Mouse (Mus musculus) lung, postnatal 0 days (tissue): Measurements from ENCODE around the gene Exosc5. TPM values are rescaled to one million over a fixed set of nuclear protein-coding genes. Genes with fewer than 3 reads are reported as not detected.

Experiments
- ATAC-seq: fragments of 200-750 bp; cut with Nextera tagmentation; 2 replicates; pipeline ENCODE4 v1.8.0; 2017; ENCODE audit warnings: moderate library complexity
- DNase-seq: peaks from one replicate; pipeline ENCODE4 v3.0.0-alpha.2; 2016; ENCODE audit warnings: low spot score
- H3K27ac ChIP-seq: fragments of 300-500 bp; sonication (generic); 2 replicates; pipeline ENCODE4 v1.5.1; 2014; ENCODE audit warnings: antibody characterized with exemption, mild to moderate bottlenecking, low read length, mixed read lengths
- H3K27me3 ChIP-seq: fragments of 300-500 bp; sonication (generic); replicated peaks from 2 replicates; pipeline ENCODE4 v1.6.1; 2014; ENCODE audit warnings: low read length, mixed read lengths; ENCODE audit not compliant: insufficient read depth
- H3K36me3 ChIP-seq: fragments of 300-500 bp; sonication (generic); 2 replicates; pipeline ENCODE4 v1.6.1; 2014; ENCODE audit warnings: low read length, mixed read lengths; ENCODE audit not compliant: insufficient read depth
- H3K4me1 ChIP-seq: fragments of 300-500 bp; sonication (generic); 2 replicates; pipeline ENCODE4 v1.6.1; 2014; ENCODE audit warnings: antibody characterized with exemption, low read depth, low read length, mixed read lengths; ENCODE audit not compliant: insufficient read depth
- H3K4me2 ChIP-seq: fragments of 300-500 bp; sonication (generic); replicated peaks from 2 replicates; pipeline ENCODE4 v1.6.1; 2014; ENCODE audit warnings: low read depth, mild to moderate bottlenecking, low read length, moderate library complexity, mixed read lengths
- H3K4me3 ChIP-seq: fragments of 300-500 bp; sonication (generic); 2 replicates; pipeline ENCODE4 v1.5.1; 2014; ENCODE audit warnings: low read depth, low read length
- H3K9ac ChIP-seq: fragments of 300-500 bp; sonication (generic); replicated peaks from 2 replicates; pipeline ENCODE4 v1.6.1; 2014; ENCODE audit warnings: low read depth, mild to moderate bottlenecking
- H3K9me3 ChIP-seq: fragments of 300-500 bp; sonication (generic); 2 replicates; pipeline ENCODE4 v1.6.1; 2016; ENCODE audit warnings: low read length, mixed read lengths
- CTCF ChIP-seq: IDR thresholded peaks from 2 replicates; pipeline ENCODE4 v1.5.1; 2016; ENCODE audit warnings: antibody characterized with exemption, mild to moderate bottlenecking
- EP300 ChIP-seq: IDR thresholded peaks from 2 replicates; pipeline ENCODE4 v1.6.1; 2016; ENCODE audit warnings: antibody characterized with exemption, mild to moderate bottlenecking, control low read depth
- WGBS: fragments of 180-500 bp; shearing (Covaris S2); extraction: QIAGEN DNeasy Blood & Tissue Kit; methylation state at CpG from one replicate; pipeline ENCODE4 v1.1.7; 2014; 5-methylcytosine and 5-hydroxymethylcytosine counted together
- polyA plus RNA-seq: library from polyadenylated mRNA; unstranded; fragments of >200 nt; fragmentation: Nextera tagmentation; extraction: Ambion mirVana; gene quantifications from 2 replicates; pipeline ENCODE4 v1.2.1, GENCODE M21; 2015

Exosc5 gene
- polyA plus RNA-seq, 1 experiment from 2014 or later: 49.7 TPM

DNA sequence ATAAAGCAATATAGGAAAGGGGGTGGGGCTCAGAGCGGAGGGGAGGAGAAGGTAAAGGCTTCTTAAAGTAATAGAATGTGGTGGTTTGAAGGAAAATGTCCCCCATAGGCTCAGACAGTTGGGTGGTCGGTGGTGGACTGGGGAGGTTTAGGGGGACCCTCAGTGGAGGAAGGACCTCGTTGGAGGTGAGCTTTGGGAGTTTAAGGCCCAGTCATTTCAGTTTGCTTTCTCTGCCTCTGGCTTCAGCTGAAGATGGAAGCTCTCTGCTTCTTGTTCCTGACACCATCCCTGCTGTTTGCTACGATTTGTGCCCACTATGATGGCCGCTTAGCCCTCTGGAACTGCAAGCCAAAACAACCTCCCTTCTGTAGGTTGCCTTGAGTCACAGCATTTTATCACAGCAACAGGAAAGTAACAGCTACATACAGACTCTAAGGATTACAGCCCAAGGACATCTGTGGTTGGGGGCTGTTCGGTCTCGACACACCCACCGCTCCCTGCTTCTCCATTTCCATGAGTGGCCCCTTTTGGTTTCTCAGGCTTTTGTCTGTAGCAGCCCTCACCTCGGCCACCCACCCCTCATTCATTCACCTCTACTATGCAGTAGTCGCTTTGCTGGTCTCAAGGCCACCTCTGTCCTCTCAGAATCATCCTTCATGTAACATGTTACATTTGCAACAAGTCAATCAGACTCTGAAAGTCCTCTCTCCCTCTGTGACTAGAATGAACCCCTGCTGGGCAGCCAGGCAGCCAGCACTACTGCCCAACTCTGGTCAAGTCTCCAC lies 41.4 kb upstream of the Exosc5 start:
- H3K36me3 ChIP-seq: no peaks in the 10 kb centered on the region
- no peak overlapping the region for H3K4me2 ChIP-seq
- H3K9ac ChIP-seq: no peak overlapping the region
- peaks cover 7% of the 10 kb centered on the region; the same call in 1 of the 2 replicates for H3K4me1 ChIP-seq
- no peak overlapping the region for H3K27ac ChIP-seq
- H3K4me3 ChIP-seq: no peak overlapping the region
- H3K27me3 ChIP-seq: no peaks in the 10 kb centered on the region
- no peaks in the 10 kb centered on the region for H3K9me3 ChIP-seq
- no peak for DNase-seq
- WGBS: 81% methylated on average over 10 of the region's 10 CpGs
- TF ChIP-seq EP300 (no peak), CTCF (no peak)
- ATAC-seq: no peak

DNA sequence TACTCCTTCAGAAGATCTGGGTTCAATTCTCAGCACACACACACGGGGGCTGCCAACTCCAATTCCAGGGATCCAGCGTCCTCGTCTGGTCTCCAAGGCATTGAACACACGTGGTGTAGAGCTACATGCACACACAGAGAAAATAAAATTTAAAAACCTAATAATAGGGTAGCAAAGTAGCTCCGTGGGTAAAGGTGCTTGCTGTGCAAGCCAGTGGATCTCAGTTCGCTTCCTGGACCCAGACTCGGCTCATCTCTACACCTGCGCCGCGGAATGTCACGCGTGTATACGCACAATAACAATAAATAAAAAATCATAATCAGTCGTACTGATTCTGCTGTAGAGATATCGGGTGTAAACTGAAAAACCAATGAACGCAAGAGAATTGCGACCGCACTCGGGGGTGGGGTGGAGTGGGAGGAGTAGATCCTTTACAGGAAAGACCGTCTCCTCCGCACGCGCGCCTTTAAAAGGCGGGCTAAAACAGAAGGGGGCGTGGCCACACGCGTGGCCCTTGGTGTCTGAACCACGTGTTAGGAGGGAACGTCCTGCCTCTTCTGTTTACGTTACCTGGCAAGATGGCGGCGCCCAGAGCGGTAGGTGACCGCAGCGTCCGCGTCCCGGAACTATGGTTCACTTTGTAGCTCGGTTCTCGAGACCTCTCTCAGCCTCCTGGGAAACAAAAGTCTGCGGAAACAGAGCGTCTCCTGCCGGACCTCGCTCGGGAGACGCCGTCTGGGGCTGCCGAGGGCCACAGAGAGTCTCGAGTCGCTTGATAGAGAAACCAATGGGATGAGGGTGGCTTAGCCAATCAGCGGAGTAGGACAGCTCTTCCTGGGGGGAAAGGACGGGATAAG lies 39.9 kb upstream of the Exosc5 start, which contains the start of gene Dmac2:
TSS of gene Dmac2 (plus strand) at position 550 of the 857 bp plus-strand sequence.
- no peaks in the 10 kb centered on the region for H3K9me3 ChIP-seq
- H3K4me3 ChIP-seq: peak within 1 kb of the TSS; percentile 55
- WGBS: under 1% methylated on average over 53 of the region's 53 CpGs
- DNase-seq: peak; percentile 96
- no peak within 1 kb of the TSS for H3K27ac ChIP-seq
- peak; percentile 97 for ATAC-seq
- H3K4me2 ChIP-seq: peak within 1 kb of the TSS; percentile 51
- H3K27me3 ChIP-seq: no peaks in the 10 kb centered on the region
- TF ChIP-seq EP300 (no peak), CTCF (0 out of 2 replicates have a peak, but pooled peaks have one; percentile 9)
- peak within 1 kb of the TSS; percentile 36; the same call in 1 of the 2 replicates for H3K9ac ChIP-seq
- peaks cover 7% of the 10 kb centered on the region; the same call in 1 of the 2 replicates for H3K4me1 ChIP-seq
- H3K36me3 ChIP-seq: 0 out of 2 replicates have a peak, but pooled peaks cover 6% of the 10 kb centered on the region

DNA sequence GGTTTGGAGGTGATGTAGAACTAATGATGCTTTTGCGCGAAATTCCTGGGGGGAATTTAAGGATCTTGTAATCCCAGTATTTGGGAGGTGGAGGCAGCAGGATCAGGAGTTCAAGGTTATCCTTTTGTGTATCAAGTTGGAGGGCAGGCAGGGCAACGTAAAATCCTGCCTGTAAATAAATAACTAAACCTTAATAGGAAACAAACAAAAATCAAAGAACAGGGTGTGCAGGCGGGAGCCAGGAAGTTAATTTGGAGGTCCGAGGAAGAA lies 39.3 kb upstream of the Exosc5 start:
- H3K27ac ChIP-seq: no peak overlapping the region
- H3K36me3 ChIP-seq: peaks cover 6% of the 10 kb centered on the region; the same call in 1 of the 2 replicates
- peak overlapping the region; percentile 36; the same call in 1 of the 2 replicates for H3K9ac ChIP-seq
- ATAC-seq (no peak), DNase-seq (no peak)
- no peaks in the 10 kb centered on the region for H3K27me3 ChIP-seq
- H3K4me3 ChIP-seq: peak overlapping the region; percentile 55
- H3K9me3 ChIP-seq: no peaks in the 10 kb centered on the region
- WGBS: 17% methylated on average over 5 of the region's 5 CpGs
- H3K4me2 ChIP-seq: peak overlapping the region; percentile 51
- peaks cover 7% of the 10 kb centered on the region; the same call in 1 of the 2 replicates for H3K4me1 ChIP-seq
- TF ChIP-seq EP300 (no peak), CTCF (no peak)

DNA sequence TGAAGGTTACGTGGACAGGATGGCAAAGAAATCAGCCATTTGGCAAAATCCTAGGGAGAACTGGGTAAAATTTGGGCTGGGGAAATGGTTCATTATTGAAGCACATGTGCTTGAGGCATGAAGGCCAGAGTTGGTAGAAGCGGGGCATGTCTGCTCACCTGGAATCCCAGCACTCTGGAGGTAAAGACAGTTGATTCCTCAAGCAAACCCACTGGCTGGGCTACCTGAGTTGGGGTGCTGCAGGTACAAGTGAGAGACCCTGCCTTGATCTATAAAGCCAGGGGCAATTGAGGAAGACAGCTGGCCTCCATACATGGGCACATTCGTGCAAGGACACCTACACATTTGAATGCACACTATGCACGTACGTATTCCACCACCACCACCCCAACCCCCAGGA lies 38.9 kb upstream of the Exosc5 start:
- Histone ChIP-seq H3K4me1 (peaks cover 7% of the 10 kb centered on the region; the same call in 1 of the 2 replicates), H3K27ac (no peak overlapping the region), H3K4me3 (no peak overlapping the region), H3K36me3 (peaks cover 9% of the 10 kb centered on the region; the same call in 1 of the 2 replicates), H3K9ac (no peak overlapping the region), H3K9me3 (no peaks in the 10 kb centered on the region), H3K27me3 (no peaks in the 10 kb centered on the region), H3K4me2 (peak overlapping the region; percentile 51; the same call in 1 of the 2 replicates)
- no peak for DNase-seq
- 90% methylated on average over 5 of the region's 5 CpGs for WGBS
- ATAC-seq: no peak
- no peak for TF ChIP-seq CTCF

DNA sequence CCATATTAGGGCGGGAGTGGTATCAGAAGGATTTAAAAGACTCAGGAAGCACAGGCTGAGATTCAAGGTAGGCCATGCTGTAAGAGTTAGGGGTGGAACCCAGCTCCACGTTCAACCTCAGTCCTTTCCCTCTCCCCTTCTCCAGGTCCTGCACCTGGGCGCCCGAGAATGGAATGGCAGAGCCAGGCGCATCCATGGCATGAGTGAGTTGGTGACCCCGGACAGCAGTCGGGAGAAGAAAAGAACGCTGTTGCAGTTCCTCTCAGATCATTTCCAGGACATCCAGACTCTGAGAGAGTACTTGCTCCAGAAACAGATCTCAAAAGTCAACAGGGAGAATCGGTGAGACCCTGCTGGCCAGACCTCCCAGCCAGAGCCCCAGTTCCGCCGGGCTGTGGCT lies 38.2 kb upstream of the Exosc5 start:
- H3K4me2 ChIP-seq: no peak overlapping the region
- H3K27ac ChIP-seq: no peak overlapping the region
- no peaks in the 10 kb centered on the region for H3K27me3 ChIP-seq
- TF ChIP-seq CTCF: no peak
- no peak for TF ChIP-seq EP300
- peaks cover 9% of the 10 kb centered on the region; the same call in 1 of the 2 replicates for H3K36me3 ChIP-seq
- DNase-seq (no peak), ATAC-seq (no peak)
- peaks cover 7% of the 10 kb centered on the region; the same call in 1 of the 2 replicates for H3K4me1 ChIP-seq
- H3K4me3 ChIP-seq: no peak overlapping the region
- H3K9ac ChIP-seq: no peak overlapping the region
- no peaks in the 10 kb centered on the region for H3K9me3 ChIP-seq
- WGBS: 92% methylated on average over 11 of the region's 11 CpGs

DNA sequence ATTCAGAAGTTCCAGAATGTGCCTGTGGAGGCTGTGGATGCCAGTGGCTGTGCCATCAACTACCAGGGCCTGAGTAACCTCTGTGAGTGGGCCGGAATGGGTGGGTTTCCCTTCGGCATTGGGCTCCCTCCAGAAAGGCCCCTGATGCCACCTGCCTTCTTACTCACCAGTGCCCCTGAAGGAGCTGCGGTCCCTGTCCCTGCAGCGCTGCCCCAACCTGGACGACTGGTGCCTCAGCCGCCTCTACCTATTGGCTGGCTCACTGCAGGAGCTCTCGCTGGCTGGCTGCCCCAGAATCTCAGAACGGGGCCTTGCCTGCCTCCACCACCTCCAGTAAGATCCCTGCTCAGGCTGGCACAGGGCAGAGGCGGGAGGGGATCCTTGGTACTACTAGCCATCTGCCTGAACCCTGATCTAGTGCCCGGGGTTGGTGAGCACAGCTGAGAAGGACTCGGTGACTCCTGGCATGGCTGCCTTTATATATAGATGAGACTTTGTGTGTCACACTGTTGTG lies 35.0 kb upstream of the Exosc5 start:
- no peak overlapping the region for H3K27ac ChIP-seq
- DNase-seq (no peak), ATAC-seq (no peak)

More for the DNA sequence above, 35.0 kb upstream of the Exosc5 start:
- no peak overlapping the region for H3K4me2 ChIP-seq
- no peak overlapping the region for H3K4me3 ChIP-seq
- H3K9me3 ChIP-seq: no peaks in the 10 kb centered on the region
- peaks cover 9% of the 10 kb centered on the region; the same call in 1 of the 2 replicates for H3K36me3 ChIP-seq
- H3K9ac ChIP-seq: no peak overlapping the region
- H3K4me1 ChIP-seq: peaks cover 17% of the 10 kb centered on the region; the same call in 1 of the 2 replicates
- H3K27me3 ChIP-seq: no peaks in the 10 kb centered on the region
- TF ChIP-seq CTCF (no peak), EP300 (no peak)
- WGBS: 88% methylated on average over 11 of the region's 11 CpGs
